Mouse (Mus musculus): ENCODE results near the gene Tmed2.
"Not testable (repeated sequence)": the region's sequence is repeated elsewhere in the genome, so short reads cannot be mapped to it uniquely, and the experiment has no call there.

Tmed2 gene

GRCm38 (mm10) chr5:124540383-124540786, at the start of gene Tmed2:
TSS of gene Tmed2 (plus strand) at chr5:124540695.
- DNase-seq (ENCODE audit: low spot score) = peak; percentile 86

GRCm38 (mm10) chr5:124491732-124492131, 48.8 kb upstream of the Tmed2 start:
- no peak for DNase-seq (ENCODE audit: low spot score)

- no peak for DNase-seq (ENCODE audit: low spot score)
Measured at GRCm38 (mm10) chr5:124492618-124493017, 47.9 kb upstream of the Tmed2 start.

- no peak for DNase-seq (ENCODE audit: low spot score)
Measured at GRCm38 (mm10) chr5:124493455-124493854, 47.0 kb upstream of the Tmed2 start.

- no peak for DNase-seq (ENCODE audit: low spot score)
Measured at GRCm38 (mm10) chr5:124495547-124495946, 44.9 kb upstream of the Tmed2 start.

- DNase-seq (ENCODE audit: low spot score) = no peak
Measured at GRCm38 (mm10) chr5:124496614-124497514, 43.6 kb upstream of the Tmed2 start.

- DNase-seq (ENCODE audit: low spot score) = no peak
Measured at GRCm38 (mm10) chr5:124498221-124498876, 42.1 kb upstream of the Tmed2 start.

- DNase-seq (ENCODE audit: low spot score) = no peak
Measured at GRCm38 (mm10) chr5:124499001-124499400, 41.5 kb upstream of the Tmed2 start.

GRCm38 (mm10) chr5:124500037-124500436, 40.5 kb upstream of the Tmed2 start:
- not testable (repeated sequence) for DNase-seq (ENCODE audit: low spot score)

- no peak for DNase-seq (ENCODE audit: low spot score)
Measured at GRCm38 (mm10) chr5:124500573-124500972, 39.9 kb upstream of the Tmed2 start.

- no peak for DNase-seq (ENCODE audit: low spot score)
Measured at GRCm38 (mm10) chr5:124501541-124501940, 39.0 kb upstream of the Tmed2 start.

- peak; percentile 65 for DNase-seq (ENCODE audit: low spot score)
Measured at GRCm38 (mm10) chr5:124503742-124504141, 36.8 kb upstream of the Tmed2 start.

- DNase-seq (ENCODE audit: low spot score) = no peak
Measured at GRCm38 (mm10) chr5:124505235-124505634, 35.3 kb upstream of the Tmed2 start.

GRCm38 (mm10) chr5:124506731-124507359, 33.6 kb upstream of the Tmed2 start:
- DNase-seq (ENCODE audit: low spot score) = no peak

- DNase-seq (ENCODE audit: low spot score) = no peak
Measured at GRCm38 (mm10) chr5:124509200-124509599, 31.3 kb upstream of the Tmed2 start.

GRCm38 (mm10) chr5:124509742-124510237, 30.7 kb upstream of the Tmed2 start:
- DNase-seq (ENCODE audit: low spot score) = no peak

GRCm38 (mm10) chr5:124510536-124511050, 29.9 kb upstream of the Tmed2 start:
- no peak for DNase-seq (ENCODE audit: low spot score)

GRCm38 (mm10) chr5:124515789-124516188, 24.7 kb upstream of the Tmed2 start:
- DNase-seq (ENCODE audit: low spot score) = no peak

- no peak for DNase-seq (ENCODE audit: low spot score)
Measured at GRCm38 (mm10) chr5:124518648-124519047, 21.8 kb upstream of the Tmed2 start.

GRCm38 (mm10) chr5:124521588-124521987, 18.9 kb upstream of the Tmed2 start:
- DNase-seq (ENCODE audit: low spot score) = no peak

GRCm38 (mm10) chr5:124523032-124523431, 17.5 kb upstream of the Tmed2 start:
- DNase-seq (ENCODE audit: low spot score) = no peak

- no peak for DNase-seq (ENCODE audit: low spot score)
Measured at GRCm38 (mm10) chr5:124524943-124525342, 15.6 kb upstream of the Tmed2 start.

Data from layer of hippocampus, adult 9-10 months (tissue).